ENCODE assay signal across 16 mouse cellular contexts in genomic region chr1:57076696-57077095, GRCm38 (mm10).
"Had no signal": no experiment of that assay in that cellular context is flagged by ENCODE, and none has a peak within 500 bp of the region (broad histone marks: within the 10 kb centered on the region; RNA-seq: fewer than 3 reads in every experiment).

No protein-coding gene starts in this region.

- H3K4me1 ChIP-seq: kidney, embryonic 15.5 days; liver, embryonic 13.5 days had no signal

- H3K4me3 ChIP-seq: kidney, embryonic 15.5 days; left cerebral cortex, adult 2 months; liver, embryonic 13.5 days had no signal

- DNase-seq: kidney, adult 8-10 months; kidney, postnatal 10 days; kidney, postnatal 36 days; layer of hippocampus, postnatal 36 days; liver, embryonic 13.5 days; lung, adult 2 months; lung, postnatal 14 days; lung, postnatal 4 days; midbrain, embryonic 14.5 days; right cerebral cortex, adult 18-20 months; thymus, adult 2 months; thymus, postnatal 14 days; thymus, postnatal 4 days had no signal

- H3K4me2 ChIP-seq: kidney, embryonic 15.5 days; liver, embryonic 13.5 days; midbrain, embryonic 11.5 days had no signal

- H3K9me3 ChIP-seq: kidney, embryonic 15.5 days; liver, embryonic 13.5 days had no signal

- H3K9ac ChIP-seq: kidney, embryonic 15.5 days; liver, embryonic 13.5 days had no signal

- H3K36me3 ChIP-seq: kidney, embryonic 15.5 days; liver, embryonic 13.5 days had no signal

- H3K27me3 ChIP-seq: kidney, embryonic 15.5 days; liver, embryonic 13.5 days had no signal

- H3K27ac ChIP-seq: kidney, embryonic 15.5 days; left cerebral cortex, adult 2 months; liver, embryonic 13.5 days had no signal
